Mouse (Mus musculus) brain, embryonic 14.5 days (tissue): ENCODE results near the gene Dcdc2c.

Experiments used
- CTCF ChIP-seq: fragments of 200-500 bp; IDR thresholded peaks from 2 replicates; pipeline ENCODE4 v1.5.1; 2012; ENCODE audit warnings: inconsistent platforms, mild to moderate bottlenecking, moderate library complexity, borderline replicate concordance; ENCODE audit not compliant: insufficient read depth, insufficient read length; ENCODE audit errors: extremely low read depth
- POLR2A ChIP-seq: fragments of 200-500 bp; IDR thresholded peaks from 2 replicates; pipeline ENCODE4 v1.6.1; 2012; ENCODE audit warnings: mild to moderate bottlenecking, inconsistent platforms, borderline replicate concordance; ENCODE audit not compliant: poor library complexity, insufficient read depth, insufficient read length, severe bottlenecking; ENCODE audit errors: extremely low read depth

DNA sequence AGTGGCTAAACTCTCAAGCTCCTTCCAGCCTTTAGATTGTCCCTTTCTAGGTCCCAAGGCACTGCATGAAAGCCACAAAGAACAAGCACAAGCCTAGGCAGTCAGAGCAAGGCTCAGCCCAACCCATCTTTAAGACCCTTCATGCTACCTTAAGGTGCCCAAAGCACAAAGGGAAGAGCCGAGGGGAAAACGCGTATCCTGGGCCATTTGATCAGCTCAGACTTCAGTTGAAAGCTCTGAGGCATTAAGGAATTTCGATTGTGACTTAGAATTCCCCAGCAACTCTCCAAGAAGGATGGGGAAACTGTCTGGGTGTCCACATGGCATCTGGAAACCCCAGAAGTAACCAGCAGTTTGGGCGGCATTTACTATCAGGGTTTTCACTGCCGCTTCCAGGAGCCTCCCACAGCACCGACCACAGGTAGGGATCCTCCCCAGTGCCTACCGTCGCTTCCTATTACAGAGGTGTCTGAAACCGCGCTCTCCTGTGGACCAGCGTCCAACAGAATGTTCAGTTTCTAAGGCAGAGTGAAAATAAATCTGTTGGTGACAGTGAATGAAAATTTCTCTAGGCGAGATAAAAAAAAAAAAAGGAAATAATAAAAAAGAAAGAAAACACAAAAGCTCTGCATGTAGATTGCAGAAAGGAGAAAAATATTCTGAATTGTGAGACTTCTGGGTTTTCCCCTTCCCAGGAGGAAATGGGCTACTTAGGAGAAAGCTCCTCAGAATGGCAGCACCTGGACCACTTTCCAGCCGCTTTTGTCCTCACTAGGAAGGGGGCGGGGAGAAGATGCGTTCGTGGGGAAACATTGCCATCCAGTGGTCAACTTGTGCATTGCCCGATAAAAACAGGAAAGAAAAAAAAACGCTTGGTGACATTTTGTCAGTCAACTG, 120.1 kb downstream of the Dcdc2c start:
- TF ChIP-seq CTCF (peak; percentile 93), POLR2A (no peak)
